Mouse (Mus musculus) layer of hippocampus, postnatal 25 days (tissue): ENCODE data around the gene Mrps22. TPM values are rescaled to one million over a fixed set of nuclear protein-coding genes. Genes with fewer than 3 reads are reported as not detected.

ENCODE experiments used
- DNase-seq, 2 experiments: peaks; one replicate each; pipeline ENCODE4 v3.0.0; 2022; ENCODE audit warnings: mixed read lengths in 2 of 2, low spot score in 1 of 2; ENCODE audit errors: extremely low spot score in 1 of 2
- total RNA-seq, 2 experiments: library from RNA; stranded (reverse); gene quantifications; 2 replicates each; pipeline ENCODE4 v1.2.3; 2021

Mrps22 gene
- 10 to 100 TPM; 27.8 to 32.3 TPM for total RNA-seq

DNA sequence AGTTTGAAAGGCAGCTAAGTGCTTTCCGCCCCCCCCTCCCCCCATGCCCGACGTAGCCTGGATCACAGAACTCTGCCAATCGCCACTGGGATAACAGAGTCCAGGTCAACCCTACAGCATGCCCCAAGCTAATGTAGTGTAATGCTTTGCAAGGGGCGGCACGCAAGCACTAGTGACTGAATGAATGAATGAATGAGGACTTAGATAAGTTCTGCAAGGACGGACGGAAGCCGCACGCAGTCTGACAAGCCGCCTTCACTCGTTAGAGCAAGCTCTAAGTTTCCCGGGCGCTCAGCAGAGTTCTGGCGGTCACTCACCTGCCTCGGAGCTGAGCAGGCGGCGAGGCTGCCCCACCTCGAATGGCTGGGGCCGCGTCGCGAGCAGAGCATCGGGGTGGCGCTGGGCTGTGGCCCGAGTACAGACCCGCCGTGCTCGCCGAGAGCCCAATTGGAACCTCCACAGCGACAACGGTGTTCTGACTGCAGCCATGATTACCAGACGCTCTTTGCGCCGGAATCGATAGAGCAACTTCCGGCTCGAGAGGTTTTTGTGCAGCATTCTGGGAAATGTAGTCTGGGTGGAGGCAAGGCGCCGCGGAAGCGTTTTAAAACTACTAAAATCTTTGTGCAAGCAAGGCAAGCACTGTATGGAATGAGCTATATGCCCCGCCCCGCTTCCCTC, at the start of gene Mrps22:
Gene Mrps22, minus strand, starts transcription at position 505 of the 681 bp plus-strand sequence.
- DNase-seq: peak; percentile 63 to 64

DNA sequence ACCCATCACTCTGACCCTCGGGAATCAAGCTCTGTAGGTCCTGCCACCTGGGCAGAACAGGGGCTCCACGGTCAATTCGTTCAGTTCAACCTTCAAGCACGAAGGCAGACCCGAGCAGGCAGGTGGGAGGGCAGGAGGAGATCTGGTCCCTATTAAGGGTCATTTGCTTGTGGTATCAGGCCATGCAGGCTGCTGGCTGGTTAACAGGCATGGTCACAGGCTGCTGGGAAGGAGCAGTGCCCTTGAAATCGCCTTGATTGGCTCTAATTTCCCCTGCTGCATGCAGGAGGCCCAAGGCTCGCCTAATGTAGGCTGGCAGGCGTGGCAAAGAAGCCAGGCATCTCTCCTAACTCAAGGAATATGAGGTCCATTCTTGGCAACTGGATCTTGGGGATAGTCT, 49.1 kb upstream of the Mrps22 start:
- no peak for DNase-seq

DNA sequence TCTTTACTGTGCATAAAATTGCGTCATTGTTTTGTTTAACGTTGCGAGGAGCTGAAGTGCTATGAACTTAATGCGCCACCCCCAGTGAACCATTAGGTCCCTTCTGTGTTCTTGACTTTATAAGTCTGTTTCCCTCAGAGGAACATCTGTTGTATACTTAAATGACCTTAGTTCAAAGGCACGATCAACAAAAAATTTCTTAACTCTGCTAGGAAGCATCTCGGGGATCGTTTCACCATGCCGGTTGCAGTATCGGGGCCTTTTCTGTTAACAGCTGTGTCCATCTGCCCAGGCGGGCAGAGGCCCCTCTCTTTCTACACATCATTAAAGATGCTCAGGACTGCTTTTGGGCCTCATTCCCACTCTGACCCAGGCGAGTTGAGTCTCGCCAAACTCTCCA, 46.0 kb upstream of the Mrps22 start:
- no peak for DNase-seq

DNA sequence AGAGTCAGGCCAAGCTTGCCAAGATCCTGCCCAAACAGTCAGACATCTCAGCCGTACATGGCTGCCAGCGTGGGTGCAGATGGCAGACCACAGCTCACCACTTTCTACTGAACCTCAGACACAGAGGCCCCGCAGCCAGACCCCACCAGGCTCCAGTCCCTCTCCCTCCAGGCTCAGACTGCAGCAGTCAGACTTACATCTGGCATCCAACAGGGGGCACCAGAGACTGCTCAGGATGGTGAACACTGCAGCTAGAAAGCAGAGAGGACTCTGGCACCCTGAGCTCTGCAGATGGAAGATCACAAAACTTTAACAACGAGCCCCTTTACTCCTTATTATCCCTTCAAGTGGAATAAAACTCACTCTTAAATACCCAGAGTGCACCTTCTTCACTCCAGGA, 44.3 kb upstream of the Mrps22 start:
- DNase-seq: peak; percentile 54 to 87

DNA sequence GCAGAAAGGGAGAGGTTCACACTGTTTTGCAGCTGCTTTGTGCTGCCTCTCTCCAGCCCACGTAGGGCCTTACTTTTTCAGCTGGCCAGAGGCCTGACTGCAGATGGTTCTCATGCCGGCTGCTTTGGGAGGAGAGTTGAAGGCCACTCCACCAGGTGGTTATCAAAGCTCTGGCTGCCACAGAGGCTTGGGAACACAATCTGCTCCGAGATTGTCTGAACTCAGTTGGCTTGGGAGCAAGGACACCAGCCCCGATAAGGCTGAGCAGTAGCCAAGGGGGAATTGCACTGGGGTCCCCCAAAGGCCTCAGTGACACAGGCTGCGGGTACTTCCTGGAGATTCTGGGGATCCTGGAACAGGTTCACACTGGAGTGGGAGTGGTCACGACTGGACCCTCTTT, 40.7 kb upstream of the Mrps22 start:
- DNase-seq: no peak

- DNase-seq: no peak
Observed at GRCm38 (mm10) chr9:98633287-98634162, 32.1 kb upstream of the Mrps22 start.

- no peak for DNase-seq
Observed at GRCm38 (mm10) chr9:98628480-98628879, 27.0 kb upstream of the Mrps22 start.

DNA sequence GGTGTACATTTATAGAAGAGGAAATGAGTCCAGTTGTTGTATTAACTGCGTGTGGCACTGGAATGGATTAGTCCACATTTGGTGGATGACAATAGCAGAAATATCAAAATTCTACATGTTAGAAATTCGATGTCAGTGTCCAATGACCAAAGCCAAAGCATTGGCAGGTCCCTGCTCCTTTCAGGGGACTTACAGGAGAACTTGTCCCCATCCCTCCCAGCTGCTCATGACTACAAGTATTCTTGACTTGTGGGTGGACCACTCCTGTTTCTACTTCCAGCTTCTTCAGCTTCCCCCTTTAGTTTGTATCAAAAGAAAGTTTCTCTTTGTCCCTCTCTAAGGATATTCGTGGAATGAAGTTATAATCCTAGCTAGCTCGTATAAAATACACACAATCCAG, 3.4 kb upstream of the Mrps22 start:
- no peak for DNase-seq

- DNase-seq: no peak
Observed at GRCm38 (mm10) chr9:98601837-98602359, 438 bp upstream of the Mrps22 start.

DNA sequence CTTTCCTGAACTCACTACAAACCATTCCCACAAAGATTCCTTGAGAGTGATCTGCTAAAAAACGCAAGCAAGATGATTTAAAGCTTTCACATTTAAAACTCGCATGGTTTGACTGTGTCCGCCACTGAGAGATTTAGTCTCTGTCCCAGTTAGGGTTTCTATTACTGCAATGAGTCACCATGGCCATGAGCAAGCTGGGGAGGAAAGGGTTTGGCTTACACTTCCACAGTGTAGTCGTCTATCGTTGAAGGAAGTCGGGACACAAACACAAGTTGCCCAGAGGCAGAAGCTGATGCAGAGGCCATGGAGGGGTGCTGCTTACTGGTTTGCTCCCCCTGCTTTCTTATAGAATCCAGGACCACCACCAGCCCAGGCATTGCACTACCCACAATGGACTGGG, 1.4 kb downstream of the Mrps22 start:
- no peak for DNase-seq

- no peak for DNase-seq
Observed at GRCm38 (mm10) chr9:98583852-98584251, 17.6 kb downstream of the Mrps22 start.

- peak; percentile 98 to 99 for DNase-seq
Observed at GRCm38 (mm10) chr9:98563137-98564126, 38.0 kb downstream of the Mrps22 start, which contains the start of gene Copb2. Gene Copb2, plus strand, starts transcription at chr9:98563721.

DNA sequence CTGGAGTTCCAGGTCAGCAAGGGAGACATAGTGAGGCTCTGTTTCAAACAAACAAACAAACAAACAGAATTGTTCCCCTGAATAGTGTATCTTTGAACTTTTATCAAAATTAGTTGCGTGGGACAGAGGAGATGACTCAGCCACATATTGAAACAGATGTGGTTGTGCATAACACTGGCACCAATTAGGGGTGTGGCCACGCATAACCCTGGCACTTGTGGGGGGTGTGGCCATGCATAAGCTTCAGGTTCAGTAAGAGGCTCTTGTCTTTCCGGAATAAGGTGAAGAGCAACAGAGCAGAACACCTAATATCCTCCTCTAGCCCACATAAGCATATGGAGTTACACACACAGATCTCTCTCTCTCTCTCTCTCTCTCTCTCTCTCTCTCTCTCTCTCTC, 57.4 kb downstream of the Mrps22 start:
- DNase-seq: no peak

Other genes starting within 250 kb of the Mrps22 start
- gene Rbp1, start 178.7 kb downstream of the Mrps22 start, total RNA-seq: 1 to 10 TPM; 3.1 to 4.4 TPM
- gene Rbp2, start 115.5 kb downstream of the Mrps22 start, total RNA-seq: not detected
- gene Copb2, start 37.9 kb downstream of the Mrps22 start, total RNA-seq: 10 to 100 TPM; 84.9 to 91.3 TPM
- gene Prr23a1, start 240.8 kb upstream of the Mrps22 start, total RNA-seq: not detected